Mouse (Mus musculus) kidney, adult 8-10 months (tissue): ENCODE measurements around the gene Prkcq.
"Not testable (repeated sequence)": the region's sequence is repeated elsewhere in the genome, so short reads cannot be mapped to it uniquely, and the experiment has no call there.

Experiments
- DNase-seq, 2 experiments: peaks; one replicate each; pipeline ENCODE4 v3.0.0; 2022

Gene Prkcq

DNA sequence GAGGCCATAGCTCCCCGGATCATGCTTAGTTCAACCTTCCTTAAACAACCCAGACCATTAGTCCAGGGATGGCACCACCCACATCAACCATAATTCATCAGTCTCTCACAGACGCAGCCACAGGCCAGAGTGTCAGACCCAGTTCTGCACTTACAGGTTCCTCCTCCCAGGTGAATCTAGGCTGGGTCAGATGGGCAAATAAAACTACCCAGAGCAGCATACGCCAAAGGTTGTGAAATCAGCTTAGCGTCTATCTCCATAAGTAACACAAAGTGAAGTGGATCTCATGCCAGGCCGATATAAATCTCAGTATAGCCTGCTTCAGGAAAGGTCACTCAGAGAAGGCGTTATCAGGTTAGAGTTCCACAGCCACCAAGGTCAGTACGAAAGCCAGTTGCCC is 126.9 kb downstream of the Prkcq start:
- DNase-seq = no peak

DNA sequence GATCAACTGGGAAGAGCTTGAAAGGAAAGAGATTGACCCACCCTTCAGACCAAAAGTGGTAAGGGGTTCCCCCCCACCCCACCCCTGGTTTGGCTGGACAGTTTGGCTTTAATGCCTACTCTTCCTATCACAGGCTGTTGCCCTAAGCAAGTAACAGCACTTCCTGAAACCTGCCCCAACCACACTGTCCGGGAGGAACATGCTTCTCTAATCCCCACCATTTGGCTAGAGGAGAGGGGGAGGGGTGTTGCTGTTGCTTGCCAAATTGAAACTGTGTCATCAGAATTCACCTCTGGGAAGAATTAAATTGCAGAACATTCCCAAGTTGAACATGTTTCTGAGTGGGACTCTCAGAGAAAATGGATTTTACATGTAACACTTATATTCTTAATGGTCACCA is 127.5 kb downstream of the Prkcq start:
- no peak for DNase-seq

GRCm38 (mm10) chr2:11300362-11300761 is 128.5 kb downstream of the Prkcq start:
- DNase-seq = no peak

GRCm38 (mm10) chr2:11320241-11320640 is 148.3 kb downstream of the Prkcq start:
- DNase-seq = peak in 1 of 2 experiments; percentile 15

DNA sequence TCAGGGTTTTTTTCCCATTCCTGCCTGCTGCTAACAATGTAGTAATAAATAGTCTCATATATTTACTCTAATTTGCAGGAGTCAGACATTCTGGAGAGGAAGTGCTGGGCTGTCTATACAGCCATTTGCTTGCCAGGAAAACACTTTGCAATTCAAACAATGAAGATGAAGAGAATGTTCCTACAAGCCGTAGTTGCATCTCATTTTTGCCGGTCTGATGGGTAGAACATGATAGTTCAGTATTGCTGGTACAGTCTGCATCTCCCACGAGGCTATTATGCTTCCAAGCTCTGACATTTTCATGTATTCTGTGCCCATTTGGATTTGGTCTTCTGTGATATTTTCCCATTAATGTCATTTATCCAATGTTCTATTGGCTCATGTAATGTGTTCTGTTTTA is 150.5 kb downstream of the Prkcq start:
- DNase-seq = no peak

DNA sequence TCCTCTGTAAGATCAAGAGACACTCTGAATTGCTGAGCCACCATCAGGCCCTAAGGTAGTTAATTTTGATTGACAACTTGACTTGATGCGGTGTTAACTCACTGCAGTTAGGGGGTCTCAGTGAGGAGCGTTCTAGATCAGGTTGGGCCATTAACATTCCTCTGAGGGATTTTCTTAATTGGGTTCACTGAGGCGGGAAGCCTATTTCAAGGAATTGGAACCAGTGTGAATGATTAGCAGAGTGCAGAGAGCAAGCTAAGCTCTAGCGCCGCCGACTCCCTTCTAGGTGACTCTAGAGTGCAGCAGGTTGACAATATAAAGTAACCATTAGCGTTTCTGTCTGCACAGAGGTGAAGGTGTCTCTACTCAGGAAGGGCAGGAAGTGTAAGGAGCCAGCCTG is 155.4 kb downstream of the Prkcq start:
- peak; percentile 41 to 51 for DNase-seq

GRCm38 (mm10) chr2:11329407-11330224 is 157.7 kb downstream of the Prkcq start:
- peak; percentile 21 to 39 for DNase-seq

DNA sequence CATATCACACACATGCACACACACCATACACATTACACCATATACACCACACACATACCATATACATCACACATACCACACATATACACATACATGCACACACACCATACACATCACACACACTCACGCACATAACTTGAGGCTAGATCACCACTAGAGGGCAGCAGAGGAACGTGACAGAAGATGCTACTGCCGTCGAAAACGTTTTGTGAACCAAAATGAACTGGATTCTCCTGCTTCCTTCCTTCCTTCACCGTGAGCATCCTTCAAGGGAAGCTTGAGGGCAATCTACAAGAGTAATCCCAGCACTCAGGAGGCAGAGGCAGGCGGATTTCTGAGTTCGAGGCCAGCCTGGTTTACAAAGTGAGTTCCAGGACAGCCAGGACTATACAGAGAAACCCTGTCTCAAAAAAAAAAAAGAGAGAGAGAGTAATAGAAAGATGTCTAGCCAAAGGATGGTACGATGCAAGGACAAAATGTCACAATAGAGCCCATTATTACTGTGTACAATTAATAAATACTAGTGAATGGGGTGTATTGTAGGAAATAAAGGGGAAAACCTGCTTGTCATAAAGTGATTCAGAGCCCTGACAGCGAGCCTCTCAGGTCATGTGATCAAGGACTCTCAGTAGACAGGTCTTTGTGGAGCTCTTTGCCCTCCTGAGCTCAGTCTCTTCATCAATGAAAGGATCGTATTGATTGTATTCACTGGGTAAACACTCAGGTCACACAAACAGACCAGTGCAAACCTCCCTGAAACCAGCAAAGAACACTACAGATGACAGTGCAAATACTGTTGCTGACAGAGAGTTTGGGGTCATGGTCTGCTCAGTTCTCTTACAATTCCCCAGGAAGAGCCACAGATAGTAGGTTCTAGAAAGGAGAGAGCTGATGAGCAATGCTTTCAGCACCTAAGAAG is 159.9 kb downstream of the Prkcq start:
- DNase-seq = peak; percentile 47 to 66

- no peak for DNase-seq
Observed at GRCm38 (mm10) chr2:11332469-11332868, 160.6 kb downstream of the Prkcq start.

DNA sequence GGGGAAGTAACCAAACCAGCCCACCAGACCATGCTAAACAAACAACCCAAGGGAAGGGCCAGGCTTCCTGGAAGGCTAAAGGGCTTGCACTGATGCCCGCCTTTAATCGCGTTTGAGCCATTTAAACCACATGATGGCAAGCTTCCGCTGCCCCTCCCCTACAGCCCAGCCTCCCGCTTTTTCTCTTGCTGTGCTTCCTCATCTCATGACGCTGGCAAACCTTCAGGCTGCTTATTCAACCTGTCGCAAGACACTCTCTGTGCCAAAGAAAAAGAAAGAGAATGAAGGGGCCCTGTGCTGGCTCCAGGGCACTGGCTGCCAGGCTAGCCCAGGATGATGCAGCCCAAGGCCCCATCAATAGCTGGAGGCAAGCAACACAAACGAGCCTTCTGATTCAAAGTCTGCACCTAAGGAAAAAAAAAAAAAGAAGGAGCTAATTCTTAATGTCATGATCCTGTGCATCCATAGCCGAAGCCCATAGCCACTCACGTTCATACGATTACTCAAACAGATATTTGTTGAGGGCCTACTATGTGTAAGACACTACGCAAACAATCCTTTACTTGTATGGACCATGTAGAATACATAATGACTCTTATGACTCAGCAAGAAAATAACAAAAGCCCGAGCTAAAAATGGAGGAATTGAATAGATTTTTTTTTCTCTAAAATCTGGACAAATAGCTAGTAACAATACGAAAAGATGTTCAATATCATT is 161.6 kb downstream of the Prkcq start:
- peak; percentile 16 to 20 for DNase-seq

- no peak for DNase-seq
Observed at GRCm38 (mm10) chr2:11336320-11336719, 164.4 kb downstream of the Prkcq start.

GRCm38 (mm10) chr2:11338931-11339839 is 167.3 kb downstream of the Prkcq start:
- DNase-seq = peak; percentile 30 to 72

- no peak for DNase-seq
Observed at GRCm38 (mm10) chr2:11344691-11345090, 172.8 kb downstream of the Prkcq start.

DNA sequence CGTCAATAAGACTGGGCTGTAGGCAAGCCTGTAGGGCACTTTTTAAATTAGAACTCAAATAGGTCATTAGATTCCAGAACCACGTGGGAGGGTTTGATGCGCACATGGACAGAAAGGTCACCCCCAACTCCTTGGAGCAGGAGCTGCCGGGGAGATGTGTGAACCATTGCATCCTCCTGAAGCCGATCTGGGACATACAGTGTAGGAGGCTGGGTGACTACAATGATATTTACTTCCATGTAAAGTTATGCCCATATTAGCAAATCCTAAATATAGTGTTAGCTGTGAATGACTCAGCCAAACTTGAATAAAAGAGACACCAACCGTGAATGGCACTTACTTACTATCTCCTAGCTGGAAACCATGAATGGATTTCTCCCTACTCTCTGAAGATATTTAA is 174.5 kb downstream of the Prkcq start:
- not testable (repeated sequence) for DNase-seq

DNA sequence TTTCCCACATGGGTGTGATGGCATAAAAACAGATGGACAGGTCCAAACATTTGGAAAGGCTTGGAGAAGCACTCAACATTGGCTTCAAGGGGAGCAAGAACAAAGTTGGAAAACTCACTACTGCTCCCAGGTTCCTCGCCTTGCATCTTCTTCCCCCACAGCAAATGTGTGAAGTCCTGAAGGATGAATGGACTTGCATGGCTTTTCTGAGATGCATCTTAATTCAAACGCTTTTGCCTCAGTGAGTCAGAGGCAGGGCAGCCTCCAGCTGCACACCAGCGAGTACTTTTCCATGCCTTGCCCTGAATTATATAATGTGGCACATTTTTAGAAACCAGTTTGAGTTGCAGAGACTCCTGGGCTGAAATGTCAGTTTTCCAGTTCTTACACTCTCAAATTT is 175.9 kb downstream of the Prkcq start:
- no peak for DNase-seq
